Mouse (Mus musculus) G1E (cell line): ENCODE results near the gene Vsig8.

ENCODE experiments used
- CTCF ChIP-seq: IDR thresholded peaks from 2 replicates; pipeline ENCODE4 v1.5.1; 2012; ENCODE audit warnings: low read depth, low read length, inconsistent platforms, mixed read lengths
- POLR2AphosphoS5 ChIP-seq: IDR thresholded peaks from 2 replicates; pipeline ENCODE4 v1.6.1; 2012; ENCODE audit warnings: low read depth, low read length, inconsistent platforms; ENCODE audit not compliant: insufficient replicate concordance

DNA sequence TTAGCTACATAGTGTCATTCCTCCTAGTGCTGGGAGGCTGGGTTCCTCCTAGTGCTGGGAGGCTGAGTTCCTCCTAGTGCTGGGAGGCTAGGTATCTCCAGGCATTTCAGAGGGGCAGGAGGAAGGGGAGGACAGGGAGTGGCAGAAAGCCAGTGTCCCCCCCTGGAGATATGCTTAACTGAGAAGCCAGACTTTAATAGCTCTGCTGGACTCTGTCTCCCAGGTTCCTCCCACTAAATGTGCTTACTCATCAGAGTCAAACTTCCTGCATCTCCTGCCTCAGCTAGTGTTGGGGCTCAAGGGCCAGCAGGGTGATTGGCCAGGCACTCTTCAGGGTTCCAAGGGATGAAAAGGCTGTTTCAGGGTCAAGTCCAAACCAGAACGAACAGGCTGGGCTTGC lies 40.3 kb upstream of the Vsig8 start:
- no peak for TF ChIP-seq POLR2AphosphoS5
- no peak for TF ChIP-seq CTCF
